Mouse (Mus musculus) hindbrain, embryonic 11.5 days (tissue): ENCODE results near the gene Pik3c2b. TPM values are rescaled to one million over a fixed set of nuclear protein-coding genes. Genes with fewer than 3 reads are reported as not detected.
A peak's percentile ranks its signal among the peaks of the same experiment; 100 is the strongest.

Experiments
- ATAC-seq: fragments of 200-750 bp; cut with Nextera tagmentation; 2 replicates; pipeline ENCODE4 v1.8.0; 2017; ENCODE audit warnings: mild to moderate bottlenecking, moderate TSS enrichment, moderate library complexity; ENCODE audit not compliant: low FRiP score
- DNase-seq: peaks from one replicate; pipeline ENCODE4 v3.0.0-alpha.2; 2015; ENCODE audit warnings: low spot score
- H3K27ac ChIP-seq: fragments of 300-500 bp; sonication (generic); 2 replicates; pipeline ENCODE4 v1.5.1; 2014; ENCODE audit warnings: mild to moderate bottlenecking, low read depth, low read length
- H3K27me3 ChIP-seq: fragments of 300-500 bp; sonication (generic); 2 replicates; pipeline ENCODE4 v1.6.1; 2014; ENCODE audit warnings: mild to moderate bottlenecking, low read length, moderate library complexity, mixed read lengths; ENCODE audit not compliant: control insufficient read depth, insufficient read depth
- H3K36me3 ChIP-seq: fragments of 300-500 bp; sonication (generic); 2 replicates; pipeline ENCODE4 v1.6.1; 2014; ENCODE audit warnings: mild to moderate bottlenecking, low read length, moderate library complexity, mixed read lengths; ENCODE audit not compliant: control insufficient read depth, insufficient read depth
- H3K4me1 ChIP-seq: fragments of 300-500 bp; sonication (generic); replicated peaks from 2 replicates; pipeline ENCODE4 v1.6.1; 2014; ENCODE audit warnings: low read length, mixed read lengths; ENCODE audit not compliant: control insufficient read depth, insufficient read depth
- H3K4me2 ChIP-seq: fragments of 300-500 bp; sonication (generic); replicated peaks from 2 replicates; pipeline ENCODE4 v1.6.1; 2014; ENCODE audit warnings: mild to moderate bottlenecking, low read depth, low read length
- H3K4me3 ChIP-seq: fragments of 300-500 bp; sonication (generic); 2 replicates; pipeline ENCODE4 v1.5.1; 2014; ENCODE audit warnings: low read depth, low read length
- H3K9ac ChIP-seq: fragments of 300-500 bp; sonication (generic); 2 replicates; pipeline ENCODE4 v1.6.1; 2014; ENCODE audit warnings: low read depth, low read length
- H3K9me3 ChIP-seq: fragments of 300-500 bp; sonication (generic); 2 replicates; pipeline ENCODE4 v1.6.1; 2016; ENCODE audit warnings: low read length; ENCODE audit not compliant: control insufficient read depth
- WGBS: fragments of 180-500 bp; shearing (Covaris S2); extraction: QIAGEN DNeasy Blood & Tissue Kit; methylation state at CpG from one replicate; pipeline ENCODE4 v1.1.7; 2014; 5-methylcytosine and 5-hydroxymethylcytosine counted together
- polyA plus RNA-seq: library from polyadenylated mRNA; unstranded; fragments of >200 nt; fragmentation: Nextera tagmentation; extraction: Ambion mirVana; gene quantifications from 2 replicates; pipeline ENCODE4 v1.2.1, GENCODE M21; 2014

Gene Pik3c2b
- polyA plus RNA-seq, 1 experiment from 2014 or later, result 21.2 TPM

DNA sequence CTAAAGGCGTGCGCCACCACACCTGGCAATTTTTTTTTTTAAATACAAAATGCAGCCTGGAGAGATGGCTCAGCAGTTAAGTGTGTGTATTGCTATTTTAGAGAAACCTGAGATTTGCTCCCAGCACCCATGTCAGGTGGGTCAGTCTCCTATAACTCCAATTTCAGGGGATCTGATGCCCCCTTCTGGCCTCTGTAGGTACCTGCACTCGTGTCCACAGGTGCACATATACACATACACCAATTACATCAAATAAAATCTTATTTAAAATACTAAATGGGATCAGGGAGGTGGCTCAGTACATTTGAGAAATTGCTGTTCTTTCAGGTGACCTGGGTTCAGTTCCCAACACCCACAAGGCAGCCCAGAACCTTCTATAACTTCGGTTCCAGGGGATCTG lies 70.6 kb downstream of the Pik3c2b start:
- Histone ChIP-seq H3K4me2 (no peak overlapping the region), H3K9me3 (no peaks in the 10 kb centered on the region), H3K27ac (no peak overlapping the region), H3K27me3 (no peaks in the 10 kb centered on the region), H3K4me3 (no peak overlapping the region), H3K4me1 (no peaks in the 10 kb centered on the region), H3K9ac (no peak overlapping the region), H3K36me3 (no peaks in the 10 kb centered on the region)
- ATAC-seq (no peak), DNase-seq (no peak)
- WGBS, result 86% methylated on average over 4 of the region's 4 CpGs

DNA sequence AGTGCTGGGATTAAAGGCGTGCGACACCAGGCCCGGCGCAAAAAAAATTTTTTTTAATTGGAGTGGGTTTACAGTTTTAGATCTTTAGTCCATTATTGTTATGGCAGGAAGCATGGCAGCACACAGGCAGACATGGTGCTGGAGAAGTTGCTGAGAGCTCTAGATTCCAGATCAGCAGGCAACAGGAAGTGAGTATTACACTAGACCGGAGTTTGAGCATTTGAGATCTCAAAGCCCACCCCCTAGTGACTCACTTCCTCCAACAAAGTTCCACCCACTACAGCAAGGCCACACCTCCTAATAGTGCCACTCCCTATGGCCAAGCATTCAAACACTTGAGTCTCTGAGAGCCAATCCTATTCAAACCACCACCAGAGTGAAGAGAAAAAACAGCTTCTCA lies 72.7 kb downstream of the Pik3c2b start:
- no peak overlapping the region for H3K4me2 ChIP-seq
- ATAC-seq (no peak), DNase-seq (no peak)
- H3K4me3 ChIP-seq, result no peak overlapping the region
- no peak overlapping the region for H3K27ac ChIP-seq
- no peaks in the 10 kb centered on the region for H3K4me1 ChIP-seq
- WGBS, result 88% methylated on average over 5 of the region's 5 CpGs
- no peaks in the 10 kb centered on the region for H3K27me3 ChIP-seq
- no peak overlapping the region for H3K9ac ChIP-seq
- H3K36me3 ChIP-seq, result no peaks in the 10 kb centered on the region
- no peaks in the 10 kb centered on the region for H3K9me3 ChIP-seq

DNA sequence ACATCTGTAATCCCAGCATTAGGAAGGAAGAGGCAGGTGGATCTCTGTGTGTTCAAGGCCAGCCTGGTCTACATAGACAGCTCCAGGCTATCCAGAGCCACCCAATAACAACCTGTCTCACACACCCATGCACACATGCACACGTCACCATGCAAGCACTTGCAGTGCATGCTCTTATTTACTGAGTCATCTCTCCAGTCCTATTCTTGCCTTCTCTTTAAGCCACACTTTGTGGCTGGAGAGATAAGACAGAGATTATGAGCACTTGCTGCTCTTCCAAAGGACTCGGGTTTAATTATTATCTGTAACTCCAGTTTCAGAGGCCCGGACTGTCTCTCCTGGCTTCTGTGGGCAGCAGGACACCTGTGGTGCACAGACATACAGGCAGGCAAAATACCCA lies 73.4 kb downstream of the Pik3c2b start:
- WGBS, result 85% methylated on average over 3 of the region's 3 CpGs
- no peak overlapping the region for H3K27ac ChIP-seq
- H3K4me2 ChIP-seq, result no peak overlapping the region
- H3K36me3 ChIP-seq, result no peaks in the 10 kb centered on the region
- H3K9ac ChIP-seq, result no peak overlapping the region
- H3K9me3 ChIP-seq, result no peaks in the 10 kb centered on the region
- H3K27me3 ChIP-seq, result no peaks in the 10 kb centered on the region
- ATAC-seq, result no peak
- no peaks in the 10 kb centered on the region for H3K4me1 ChIP-seq
- H3K4me3 ChIP-seq, result no peak overlapping the region
- DNase-seq, result no peak

DNA sequence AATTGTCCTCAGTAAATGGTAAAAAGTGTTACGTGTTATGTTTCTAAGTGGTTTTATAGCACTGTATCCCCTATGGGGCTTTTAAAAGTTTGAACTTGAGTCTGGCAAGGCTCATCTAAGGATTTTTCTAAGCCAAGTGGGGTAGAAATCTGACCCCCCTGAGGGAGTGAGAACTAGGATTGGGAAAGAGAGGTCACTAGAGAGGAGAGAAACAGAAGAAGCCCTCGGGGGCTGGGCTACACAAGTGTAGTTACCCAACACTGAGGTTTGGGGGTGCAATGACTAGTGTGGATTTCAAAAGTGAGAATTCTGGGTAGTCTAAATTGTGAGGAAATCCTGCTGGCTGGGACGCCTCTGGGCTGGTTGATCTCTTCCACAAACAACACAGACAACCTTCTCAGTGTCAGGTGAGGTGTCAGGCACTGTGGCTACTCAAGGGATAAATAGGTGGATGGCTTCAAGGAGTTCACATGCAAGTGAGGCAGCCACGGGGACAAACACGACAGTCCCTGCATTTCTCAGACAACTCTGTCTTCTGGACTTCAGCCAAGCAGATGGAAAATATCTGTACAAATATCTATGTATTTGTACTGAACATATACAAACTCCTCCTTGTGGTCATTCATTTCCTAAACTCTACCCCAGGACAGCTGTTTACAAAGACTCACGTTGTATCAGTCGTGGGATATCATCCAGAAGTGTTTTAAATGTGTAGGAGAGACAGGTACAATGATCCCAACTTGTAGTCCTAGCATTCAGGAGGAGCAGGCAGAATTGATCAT lies 74.7 kb downstream of the Pik3c2b start:
- Histone ChIP-seq H3K4me3 (no peak overlapping the region), H3K4me2 (no peak overlapping the region), H3K9me3 (no peaks in the 10 kb centered on the region), H3K27me3 (no peaks in the 10 kb centered on the region), H3K27ac (no peak overlapping the region), H3K9ac (no peak overlapping the region), H3K36me3 (no peaks in the 10 kb centered on the region), H3K4me1 (no peaks in the 10 kb centered on the region)
- 73% methylated on average over 7 of the region's 7 CpGs for WGBS
- no peak for DNase-seq
- ATAC-seq, result no peak

DNA sequence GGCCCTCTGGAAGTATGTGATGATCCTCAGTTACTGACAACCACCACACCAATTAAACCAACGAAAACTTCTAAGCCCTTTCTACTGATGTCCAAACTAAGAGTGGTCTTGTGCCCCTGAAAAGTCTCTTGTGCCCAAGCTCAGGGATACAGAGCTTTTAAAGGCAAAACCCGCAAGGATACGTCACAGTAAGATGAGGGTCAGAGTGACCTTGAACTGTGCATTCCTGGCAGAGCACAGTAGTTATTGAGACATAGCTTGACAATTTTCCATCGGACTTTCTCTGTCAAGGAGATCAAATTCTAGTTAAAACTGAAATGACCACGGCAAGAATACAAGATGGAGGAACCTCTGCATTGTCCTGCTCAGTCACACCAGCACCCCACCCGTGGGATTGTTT lies 75.8 kb downstream of the Pik3c2b start:
- no peak overlapping the region for H3K4me3 ChIP-seq
- no peaks in the 10 kb centered on the region for H3K36me3 ChIP-seq
- H3K9me3 ChIP-seq, result no peaks in the 10 kb centered on the region
- H3K27me3 ChIP-seq, result no peaks in the 10 kb centered on the region
- H3K4me1 ChIP-seq, result no peaks in the 10 kb centered on the region
- no peak overlapping the region for H3K9ac ChIP-seq
- no peak for ATAC-seq
- H3K4me2 ChIP-seq, result no peak overlapping the region
- H3K27ac ChIP-seq, result no peak overlapping the region
- no peak for DNase-seq
- WGBS, result 72% methylated on average over 6 of the region's 6 CpGs

DNA sequence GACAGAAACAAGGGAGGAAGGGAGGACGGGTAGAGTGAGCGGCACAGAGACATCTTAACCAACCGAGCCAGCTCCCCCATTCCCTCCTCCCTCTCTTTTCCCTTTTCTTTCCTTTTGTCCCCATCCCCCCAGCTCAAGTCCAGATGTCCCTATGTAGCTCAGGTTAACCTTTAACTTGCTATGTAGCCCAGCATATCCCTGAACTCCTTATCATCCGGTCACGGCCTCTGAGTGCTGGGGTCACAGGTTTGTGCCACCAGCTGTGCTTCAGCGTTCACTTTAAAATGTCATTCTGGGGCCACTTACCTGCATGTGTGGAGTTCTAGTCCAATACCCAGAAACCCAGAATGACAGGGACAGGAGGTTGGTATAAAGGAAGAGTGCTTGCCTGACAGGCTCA lies 78.7 kb downstream of the Pik3c2b start:
- H3K27me3 ChIP-seq, result no peaks in the 10 kb centered on the region
- H3K9me3 ChIP-seq, result no peaks in the 10 kb centered on the region
- no peak overlapping the region for H3K9ac ChIP-seq
- no peak overlapping the region for H3K27ac ChIP-seq
- ATAC-seq, result no peak
- no peaks in the 10 kb centered on the region for H3K4me1 ChIP-seq
- WGBS, result 75% methylated on average over 6 of the region's 6 CpGs
- H3K4me3 ChIP-seq, result no peak overlapping the region
- H3K36me3 ChIP-seq, result no peaks in the 10 kb centered on the region
- no peak for DNase-seq
- no peak overlapping the region for H3K4me2 ChIP-seq

DNA sequence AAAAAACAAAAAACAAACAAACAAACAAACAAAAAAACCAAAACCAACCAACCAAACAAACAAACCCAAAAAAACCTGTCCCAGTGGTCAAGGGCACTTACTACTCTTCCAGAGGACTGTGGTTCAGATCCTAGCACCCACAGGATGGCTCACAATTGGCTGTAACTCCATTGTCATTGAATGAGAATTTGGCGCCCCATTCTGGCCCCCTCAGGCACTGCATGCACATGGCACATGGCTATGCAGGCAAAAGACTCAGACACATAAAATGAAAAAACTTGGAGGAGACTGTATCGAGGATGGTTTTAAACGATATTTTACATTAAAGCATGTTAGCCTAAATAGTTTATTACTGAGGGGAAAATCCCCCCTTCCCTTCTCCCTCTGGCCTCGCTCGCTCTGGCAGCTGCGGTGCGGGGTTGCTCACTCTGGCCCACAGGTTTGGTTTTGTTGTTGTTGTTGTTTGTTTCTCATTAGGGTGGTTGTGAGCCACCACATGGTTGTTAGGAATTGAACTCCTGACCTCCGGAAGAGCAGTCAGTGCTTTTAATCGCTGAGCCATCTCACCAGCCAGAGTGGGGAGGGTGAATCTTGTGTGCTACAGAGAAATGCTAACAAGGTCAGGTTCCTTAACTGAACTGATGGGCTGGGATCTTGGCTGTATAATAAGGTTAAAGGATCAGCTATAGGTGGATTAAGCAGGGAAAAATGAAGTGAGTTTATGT lies 80.3 kb downstream of the Pik3c2b start:
- WGBS, result 92% methylated on average over 9 of the region's 9 CpGs
- Histone ChIP-seq H3K36me3 (no peaks in the 10 kb centered on the region), H3K9ac (no peak overlapping the region), H3K27ac (no peak overlapping the region), H3K4me1 (peaks cover 8% of the 10 kb centered on the region), H3K4me2 (no peak overlapping the region), H3K9me3 (no peaks in the 10 kb centered on the region), H3K27me3 (no peaks in the 10 kb centered on the region), H3K4me3 (no peak overlapping the region)
- DNase-seq (peak; percentile 29), ATAC-seq (no peak)

DNA sequence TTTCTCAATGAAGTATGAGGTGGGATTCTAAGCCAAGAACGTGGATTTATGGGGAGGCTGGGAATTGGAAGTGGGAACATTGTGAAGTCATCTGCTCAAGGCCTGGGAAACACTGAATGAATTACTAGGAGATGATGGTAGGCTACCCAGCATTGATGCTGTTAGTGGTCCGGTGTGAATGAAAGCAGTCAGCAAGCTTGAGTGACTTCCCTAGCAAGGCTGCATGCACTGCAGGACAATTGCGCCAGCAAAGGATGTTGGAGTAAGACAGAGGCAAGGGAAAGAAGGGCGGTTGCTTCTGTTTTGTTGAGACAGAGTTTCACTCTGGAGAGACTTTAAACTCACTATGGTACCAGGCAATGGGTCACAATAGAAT lies 80.9 kb downstream of the Pik3c2b start:
- no peaks in the 10 kb centered on the region for H3K36me3 ChIP-seq
- DNase-seq (no peak), ATAC-seq (no peak)
- no peak overlapping the region for H3K9ac ChIP-seq
- H3K4me2 ChIP-seq, result no peak overlapping the region
- no peak overlapping the region for H3K27ac ChIP-seq
- H3K4me1 ChIP-seq, result peaks cover 8% of the 10 kb centered on the region
- no peaks in the 10 kb centered on the region for H3K27me3 ChIP-seq
- 56% methylated on average over 4 of the region's 4 CpGs for WGBS
- no peaks in the 10 kb centered on the region for H3K9me3 ChIP-seq
- no peak overlapping the region for H3K4me3 ChIP-seq

DNA sequence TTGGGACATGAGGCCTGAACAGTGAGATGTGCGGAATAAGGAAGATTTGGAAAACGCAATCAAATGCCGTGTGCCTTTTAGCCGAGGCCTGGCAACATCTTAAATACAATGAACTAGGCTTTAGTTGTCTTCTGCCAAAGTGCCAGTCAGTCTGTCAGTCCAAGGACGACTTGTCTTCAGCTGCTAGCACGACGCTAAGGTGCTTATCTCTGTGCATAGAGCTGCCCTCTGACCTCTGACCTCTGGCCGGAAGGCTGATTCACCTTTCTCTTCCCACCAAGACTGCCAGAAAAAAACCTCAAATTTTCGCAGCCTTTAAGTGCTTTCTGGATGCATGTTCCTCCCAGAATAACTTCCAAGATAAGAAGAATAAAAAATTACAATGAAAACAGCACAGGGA lies 81.9 kb downstream of the Pik3c2b start:
- Histone ChIP-seq H3K4me2 (no peak overlapping the region), H3K4me1 (peaks cover 8% of the 10 kb centered on the region), H3K27me3 (no peaks in the 10 kb centered on the region), H3K9ac (no peak overlapping the region), H3K4me3 (no peak overlapping the region), H3K36me3 (no peaks in the 10 kb centered on the region), H3K27ac (no peak overlapping the region), H3K9me3 (no peaks in the 10 kb centered on the region)
- DNase-seq (no peak), ATAC-seq (no peak)
- 64% methylated on average over 9 of the region's 9 CpGs for whole genome bisulfite sequencing
